ENCODE assay signal across 14 mouse cellular contexts in the genomic region with DNA sequence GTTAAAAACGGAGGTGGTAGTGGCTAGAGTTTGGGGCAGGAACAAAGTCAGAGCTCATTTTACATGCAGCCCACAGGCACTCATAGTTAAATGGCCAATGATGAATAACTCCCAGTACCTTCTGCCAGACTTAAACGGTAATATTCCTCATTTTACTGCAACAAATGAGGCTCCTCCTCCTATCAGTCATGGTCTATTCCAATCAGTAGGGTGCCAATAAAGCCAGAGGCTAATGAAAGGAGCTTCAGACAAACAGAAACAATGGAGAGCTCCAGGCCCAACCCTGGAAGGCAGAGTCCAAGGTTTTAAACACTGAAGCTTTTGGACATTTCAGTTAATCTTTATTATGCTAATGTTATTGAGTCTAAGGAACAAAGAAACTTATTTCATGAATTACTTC.
DNase-seq lines count a peak whose midpoint lies in the region; ATAC-seq lines count a peak whose summit lies in the region.
"Had no signal": no experiment of that assay in that cellular context is flagged by ENCODE, and none has a peak within 500 bp of the region (broad histone marks: within the 10 kb centered on the region; RNA-seq: fewer than 3 reads in every experiment).

No protein-coding gene starts in this region.

- no peak overlapping the region for H3K9ac ChIP-seq in intestine, embryonic 14.5 days (ENCODE audit: low read length)
- H3K9ac ChIP-seq in intestine, embryonic 16.5 days (ENCODE audit: low read depth, low read length), result no peak overlapping the region
- no peak overlapping the region for H3K9ac ChIP-seq in forebrain, embryonic 12.5 days
- H3K9ac ChIP-seq: liver, embryonic 14.5 days had no signal

- H3K4me3 ChIP-seq in intestine, embryonic 14.5 days (ENCODE audit: low read depth, low read length), result no peak overlapping the region
- no peak overlapping the region for H3K4me3 ChIP-seq in intestine, embryonic 16.5 days (ENCODE audit: low read length)
- H3K4me3 ChIP-seq in forebrain, embryonic 12.5 days (replicated peaks), result no peak overlapping the region
- H3K4me3 ChIP-seq in midbrain, embryonic 10.5 days, result peak overlapping the region; percentile 23
- H3K4me3 ChIP-seq: myocyte had no signal

- no peak overlapping the region for H3K4me2 ChIP-seq in intestine, embryonic 14.5 days (ENCODE audit: low read length)
- H3K4me2 ChIP-seq in intestine, embryonic 16.5 days (ENCODE audit: low read depth, low read length), result no peak overlapping the region
- peak overlapping the region; percentile 22; the same call in 1 of the 2 replicates for H3K4me2 ChIP-seq in forebrain, embryonic 12.5 days

- H3K4me1 ChIP-seq in intestine, embryonic 14.5 days (replicated peaks; ENCODE audit: control insufficient read depth, insufficient read depth, low read length), result peaks cover 19% of the 10 kb centered on the region
- peaks cover 3% of the 10 kb centered on the region; the same call in 1 of the 2 replicates for H3K4me1 ChIP-seq in intestine, embryonic 16.5 days (ENCODE audit: control insufficient read depth, insufficient read depth, low read length)
- peaks cover 35% of the 10 kb centered on the region for H3K4me1 ChIP-seq in forebrain, embryonic 12.5 days
- H3K4me1 ChIP-seq in midbrain, embryonic 10.5 days, result peaks cover 65% of the 10 kb centered on the region

- H3K27ac ChIP-seq in intestine, embryonic 14.5 days (ENCODE audit: low read depth), result peak overlapping the region; percentile 18; the same call in 1 of the 2 replicates
- H3K27ac ChIP-seq in intestine, embryonic 16.5 days (ENCODE audit: low read length), result no peak overlapping the region
- peak overlapping the region; percentile 25; the same call in 1 of the 2 replicates for H3K27ac ChIP-seq in forebrain, embryonic 12.5 days
- H3K27ac ChIP-seq in midbrain, embryonic 10.5 days (replicated peaks), result peak overlapping the region; percentile 76
- H3K27ac ChIP-seq: liver, embryonic 14.5 days had no signal

- no peaks in the 10 kb centered on the region for H3K27me3 ChIP-seq in intestine, embryonic 14.5 days (replicated peaks; ENCODE audit: control insufficient read depth, insufficient read depth, low read length)
- H3K27me3 ChIP-seq in intestine, embryonic 16.5 days (replicated peaks; ENCODE audit: control insufficient read depth, insufficient read depth, low read length), result no peaks in the 10 kb centered on the region
- no peaks in the 10 kb centered on the region for H3K27me3 ChIP-seq in forebrain, embryonic 12.5 days
- H3K27me3 ChIP-seq in midbrain, embryonic 10.5 days (ENCODE audit: low read depth, poor library complexity, severe bottlenecking), result no peaks in the 10 kb centered on the region

- no peak for ATAC-seq in intestine, embryonic 14.5 days (replicated peaks; ENCODE audit: low FRiP score, low TSS enrichment, low read depth)
- ATAC-seq in intestine, embryonic 16.5 days, result no peak; the same call in 1 of the 2 replicates
- ATAC-seq in forebrain, embryonic 12.5 days (ENCODE audit: low FRiP score), result peak; percentile 87
- ATAC-seq in frontal cortex, adult (ENCODE audit: low TSS enrichment), result no peak
- ATAC-seq: activated CD4-positive, CD25-positive, alpha-beta regulatory T cell, adult 4 months had no signal

- H3K36me3 ChIP-seq in intestine, embryonic 14.5 days (ENCODE audit: control insufficient read depth, insufficient read depth, low read length), result peaks cover 48% of the 10 kb centered on the region
- peaks cover 13% of the 10 kb centered on the region; the same call in 1 of the 2 replicates for H3K36me3 ChIP-seq in intestine, embryonic 16.5 days (ENCODE audit: control insufficient read depth, insufficient read depth, low read length)
- H3K36me3 ChIP-seq in forebrain, embryonic 12.5 days (replicated peaks), result peaks cover 37% of the 10 kb centered on the region
- peaks cover 70% of the 10 kb centered on the region for H3K36me3 ChIP-seq in midbrain, embryonic 10.5 days

- no peak for DNase-seq in intestine, embryonic 14.5 days (ENCODE audit: low spot score)
- DNase-seq in R1 (ENCODE audit: low read depth, low spot score), result peak; percentile 93
- no peak for DNase-seq in midbrain, embryonic 10.5 days (ENCODE audit: low spot score)
- no peak for DNase-seq in frontal cortex, adult 2 months (ENCODE audit: extremely low spot score in 1 of 2, low spot score in 1 of 2)
- no peak for DNase-seq in MN1 (ENCODE audit: low spot score)
- DNase-seq: cerebellum, adult 11 months; layer of hippocampus, postnatal 36 days; thymus, adult 18-20 months had no signal

- WGBS in intestine, embryonic 14.5 days, result 35% methylated on average over 2 of the region's 2 CpGs
- WGBS in intestine, embryonic 16.5 days, result 46% methylated on average over 2 of the region's 2 CpGs
- 6% methylated on average over 2 of the region's 2 CpGs for WGBS in forebrain, embryonic 12.5 days
- WGBS in midbrain, embryonic 10.5 days, result 17% methylated on average over 2 of the region's 2 CpGs

- no peaks in the 10 kb centered on the region for H3K9me3 ChIP-seq in intestine, embryonic 14.5 days (ENCODE audit: control insufficient read depth, low read length)
- no peaks in the 10 kb centered on the region for H3K9me3 ChIP-seq in intestine, embryonic 16.5 days (ENCODE audit: control insufficient read depth, low read length)
- H3K9me3 ChIP-seq in forebrain, embryonic 12.5 days, result no peaks in the 10 kb centered on the region
- 0 out of 2 replicates have a peak, but pooled peaks cover 3% of the 10 kb centered on the region for H3K9me3 ChIP-seq in midbrain, embryonic 10.5 days (replicated peaks)
